Mouse (Mus musculus) cerebellum, adult 9-10 months (tissue): ENCODE results near the gene AI182371.

Source experiments
- DNase-seq: peaks from one replicate; pipeline ENCODE4 v3.0.0; 2022

AI182371 gene

DNA sequence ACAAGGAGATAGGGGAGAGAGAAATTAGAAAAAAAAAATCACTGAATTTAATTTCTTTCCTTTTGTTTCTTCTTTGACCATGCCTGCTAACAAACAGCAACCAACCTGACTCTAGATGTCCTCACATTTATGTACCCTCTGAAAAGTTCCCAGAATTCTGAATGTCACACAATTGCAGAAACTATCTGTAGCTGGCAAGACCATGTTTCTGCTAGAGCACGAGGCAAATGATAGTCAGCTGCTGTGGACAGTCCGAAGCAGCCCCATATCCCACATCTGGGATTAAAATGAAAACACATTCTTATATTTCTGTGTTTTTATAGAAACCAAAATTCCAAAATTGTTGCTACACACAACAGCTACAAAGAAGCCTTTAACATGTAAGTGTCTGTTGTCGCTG is at the start of gene AI182371:
TSS of gene AI182371 (minus strand) at position 101 of the 400 bp plus-strand sequence.
- no peak for DNase-seq

DNA sequence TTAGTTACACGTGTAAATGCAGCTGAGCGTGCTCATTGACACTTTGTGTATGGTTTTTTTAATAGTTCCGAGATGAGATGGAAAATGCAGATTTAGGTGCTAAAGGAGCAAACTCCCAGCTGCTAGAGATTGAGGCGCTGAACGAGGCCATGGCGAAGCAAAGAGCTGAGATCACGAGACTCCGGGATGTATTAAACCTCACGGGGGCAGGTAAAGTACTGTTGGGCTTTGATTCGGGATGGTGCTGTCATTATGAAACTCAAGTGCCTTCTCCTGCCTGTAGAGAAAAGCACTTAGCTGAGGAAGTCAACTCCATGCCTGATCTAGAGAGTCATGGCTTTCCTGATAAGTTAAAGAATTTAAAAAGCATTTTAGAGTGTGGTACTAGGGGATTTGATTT is 47.5 kb upstream of the AI182371 start:
- DNase-seq = no peak

DNA sequence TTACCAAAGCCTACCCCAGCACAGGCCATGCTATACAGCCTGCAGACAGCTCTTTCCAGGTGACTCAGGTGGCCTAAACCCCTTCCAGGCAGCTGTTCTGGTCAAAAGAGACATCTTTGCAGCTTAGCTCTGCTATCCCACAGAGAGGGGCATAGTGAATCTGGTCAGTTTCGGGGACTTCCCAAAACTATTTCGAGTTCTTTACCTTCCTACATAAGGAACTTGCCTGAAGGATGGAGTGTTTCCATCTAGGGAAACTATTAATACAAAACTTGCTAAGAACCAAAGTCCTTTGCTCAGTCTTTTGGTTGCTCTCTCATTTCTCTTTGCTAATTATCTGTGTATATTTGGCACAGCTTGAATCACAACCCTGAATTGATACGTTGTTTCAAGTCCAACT is 40.3 kb upstream of the AI182371 start:
- DNase-seq = no peak

DNA sequence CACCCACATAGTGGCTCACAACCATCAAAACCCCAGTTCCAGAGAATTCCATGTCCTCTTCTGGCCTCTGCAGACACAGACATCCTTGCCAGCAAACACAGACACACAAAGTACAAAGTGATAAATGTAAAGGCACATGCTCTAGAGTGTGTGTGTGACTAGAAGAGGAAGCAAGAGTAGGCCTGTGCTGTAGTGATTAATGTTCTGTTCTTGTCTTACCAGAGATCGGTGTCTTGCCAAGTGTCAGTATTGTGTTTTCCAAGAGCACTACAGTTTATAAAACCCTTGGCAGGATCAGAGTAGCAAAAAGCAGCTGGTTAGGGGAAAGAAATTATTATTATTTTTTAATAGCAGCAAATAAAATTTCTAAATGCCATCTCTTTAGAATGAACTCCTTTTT is 37.2 kb upstream of the AI182371 start:
- no peak for DNase-seq

DNA sequence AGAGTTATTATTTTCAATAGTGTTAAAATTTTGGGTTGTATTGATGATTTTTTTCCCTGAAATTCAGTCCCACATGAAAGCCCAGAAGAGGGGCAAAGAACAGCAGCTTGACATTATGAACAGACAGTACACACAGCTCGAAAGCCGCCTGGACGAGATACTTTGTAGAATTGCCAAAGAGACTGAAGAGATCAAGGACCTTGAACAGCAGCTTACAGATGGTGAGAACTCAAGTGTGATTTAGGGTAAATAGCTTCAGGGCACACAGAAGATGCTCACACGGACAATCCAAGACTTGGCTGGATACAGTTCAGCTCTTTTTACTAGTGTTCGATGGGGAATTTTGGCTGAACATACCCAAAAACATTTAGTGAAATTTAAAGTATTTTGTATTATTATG is 32.5 kb upstream of the AI182371 start:
- DNase-seq = no peak

DNA sequence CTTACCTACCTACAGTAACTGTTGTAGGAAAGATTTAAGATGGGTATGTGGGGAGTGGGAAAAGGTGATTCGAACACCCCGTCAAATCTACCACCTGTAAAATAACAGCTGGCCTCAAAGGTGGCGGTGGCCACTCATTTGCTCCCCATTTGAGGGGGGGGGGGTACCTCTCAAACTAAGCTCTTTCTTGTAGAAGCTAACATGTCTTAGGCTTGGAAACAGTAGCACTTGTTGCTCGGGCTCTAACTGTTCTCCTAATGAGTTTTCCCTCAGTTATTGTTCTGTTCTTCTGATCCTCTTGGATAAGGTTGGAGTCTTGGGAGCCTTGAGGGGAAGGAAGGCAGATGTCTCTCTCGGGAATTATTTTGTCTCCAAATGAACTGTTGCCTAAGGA is 31.3 kb upstream of the AI182371 start:
- no peak for DNase-seq

DNA sequence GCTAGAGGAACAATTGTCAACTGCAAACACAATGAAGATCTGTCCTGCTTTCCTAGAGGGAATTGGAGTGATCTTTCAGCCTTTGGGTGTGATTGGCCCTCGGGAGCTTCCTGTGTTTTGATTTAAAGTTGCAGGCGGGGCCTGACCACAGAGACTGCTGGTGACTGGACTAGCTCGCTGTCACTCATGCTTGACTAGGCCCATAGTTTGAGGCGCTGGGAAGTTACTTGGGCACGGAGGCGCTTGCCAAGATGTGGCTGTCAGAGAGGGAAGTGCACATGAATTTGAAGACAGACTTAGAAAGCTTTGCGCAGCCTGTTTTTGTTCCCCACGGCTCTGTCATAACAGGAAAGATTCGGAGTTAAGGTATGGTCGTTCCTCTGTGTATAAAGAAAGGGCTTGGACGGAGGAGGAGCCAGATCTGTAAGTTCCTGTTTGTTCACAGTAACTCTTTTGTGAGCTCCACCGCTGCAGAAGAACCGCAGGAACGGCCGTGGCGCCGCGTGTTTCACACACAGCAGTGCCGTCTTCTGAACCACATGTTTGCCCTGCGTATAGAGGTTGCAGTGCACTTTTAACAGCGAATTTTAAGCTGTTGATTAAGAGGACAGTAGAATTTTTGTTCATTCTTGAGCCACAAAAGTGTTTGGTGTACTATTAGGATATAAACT is 30.8 kb upstream of the AI182371 start:
- DNase-seq = peak; percentile 93

DNA sequence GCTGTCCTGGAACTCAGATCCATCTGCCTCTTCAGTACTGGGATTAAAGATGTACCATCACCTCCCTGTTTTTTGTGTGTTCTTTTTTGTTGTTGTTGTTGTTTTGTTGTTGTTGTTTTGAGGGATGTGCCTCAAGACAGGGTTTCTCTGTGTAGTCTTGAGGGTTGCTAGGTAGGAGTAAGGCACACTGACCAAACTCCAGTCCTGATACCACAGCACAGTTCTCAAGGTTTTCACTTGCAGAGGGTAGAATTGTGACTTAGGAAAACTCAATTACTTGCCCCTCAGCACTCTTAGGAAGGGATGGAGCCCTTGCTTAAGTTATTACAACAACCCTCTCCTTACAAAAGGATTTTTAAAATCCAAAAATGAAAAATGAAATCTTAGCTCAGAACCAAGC is 30.1 kb upstream of the AI182371 start:
- no peak for DNase-seq

DNA sequence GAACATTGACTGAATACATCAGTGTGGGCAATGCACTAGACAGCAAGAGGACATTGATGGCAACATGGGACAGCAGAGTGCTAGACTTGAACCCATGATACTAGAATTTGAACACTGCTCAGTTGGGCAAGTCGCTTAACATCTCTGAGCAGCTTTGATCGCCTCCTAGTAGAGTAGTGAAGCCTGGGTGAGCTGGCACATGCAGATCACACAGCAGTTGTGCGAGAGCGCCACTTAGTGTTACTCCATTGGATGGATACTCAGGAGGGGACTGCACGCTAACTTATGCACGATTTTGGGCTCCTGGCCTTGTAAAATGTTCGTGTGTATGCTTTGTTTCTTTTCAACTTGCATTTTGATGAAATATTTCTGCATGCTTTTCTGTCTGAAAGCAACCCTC is 23.4 kb upstream of the AI182371 start:
- DNase-seq = no peak

DNA sequence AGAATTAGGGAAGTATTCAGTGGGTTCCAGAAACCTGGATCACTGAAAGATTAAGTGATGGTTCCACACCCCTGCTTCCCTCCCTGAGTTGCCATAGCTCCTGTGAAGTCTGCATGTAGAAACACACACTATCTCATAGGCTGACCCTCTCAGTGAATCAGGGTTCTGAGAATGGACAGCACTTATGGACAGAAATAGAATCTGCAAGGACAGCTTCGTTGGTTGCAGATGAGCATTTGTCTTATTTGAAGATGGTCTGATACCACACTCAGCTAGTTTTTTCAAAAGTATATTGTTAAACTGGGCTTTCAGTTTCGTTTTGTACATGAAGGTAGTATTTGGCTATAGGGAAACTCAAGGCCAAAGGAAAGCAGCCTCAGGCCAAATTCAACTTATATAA is 9.2 kb upstream of the AI182371 start:
- no peak for DNase-seq

DNA sequence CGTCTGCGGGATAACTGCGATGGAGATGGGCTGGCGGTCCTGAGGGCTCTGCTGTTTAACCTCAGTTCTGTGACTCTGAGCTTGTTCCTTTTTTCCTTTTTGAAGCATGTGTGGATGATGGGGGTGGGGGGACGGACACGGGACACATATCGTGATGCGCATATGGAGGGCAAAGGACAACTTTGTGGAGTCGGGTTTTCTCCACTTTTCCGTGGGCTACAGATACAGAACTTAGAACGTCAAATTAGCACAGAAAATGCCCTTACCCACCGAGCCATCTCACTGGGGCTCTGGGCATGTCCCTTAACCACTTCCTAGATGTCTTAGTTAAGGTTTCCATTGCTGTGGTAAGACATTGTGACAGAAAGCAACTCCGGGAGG is 8.6 kb upstream of the AI182371 start:
- no peak for DNase-seq

DNA sequence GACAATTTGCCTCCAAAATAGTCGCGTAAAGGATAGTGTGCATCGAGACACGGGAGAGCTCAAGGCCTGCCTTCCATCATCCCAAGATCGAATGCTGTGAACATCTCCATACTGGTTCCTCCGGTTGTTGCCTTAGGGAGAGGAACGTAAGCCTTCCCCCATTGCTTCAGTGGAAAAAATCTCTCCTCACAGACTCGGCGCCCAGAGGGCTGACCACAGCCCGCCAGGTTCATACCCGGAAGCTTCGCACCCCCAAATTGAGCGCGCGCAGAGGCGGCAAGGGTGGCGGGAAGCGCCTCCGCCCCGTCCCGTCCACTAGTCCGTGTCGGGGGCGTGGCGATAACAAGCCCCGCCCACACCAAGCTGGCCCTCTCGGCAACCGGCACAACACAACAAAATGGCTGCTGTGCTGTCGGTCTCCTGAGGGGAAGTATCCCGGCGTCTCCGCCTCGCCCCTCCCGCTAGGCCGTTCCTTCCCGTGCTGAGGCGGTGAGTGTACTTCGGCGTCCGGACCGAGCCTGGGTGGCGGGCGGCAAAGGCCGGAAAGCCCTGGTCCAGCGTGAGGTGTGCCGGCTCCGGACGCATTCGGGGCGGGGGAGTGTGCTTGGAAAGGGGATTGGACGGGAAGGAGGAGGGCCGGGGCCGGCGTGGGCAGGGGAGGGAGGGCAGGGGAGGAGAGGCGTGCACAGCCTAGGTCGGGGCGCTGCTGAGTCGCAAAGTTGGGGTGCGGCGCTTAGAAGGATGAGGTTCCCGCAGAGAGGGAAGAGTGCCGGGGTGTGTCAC is 8.0 kb upstream of the AI182371 start, which contains the start of gene Cntrl:
TSS of gene Cntrl (plus strand) at position 352 of the 783 bp plus-strand sequence.
- DNase-seq = peak; percentile 95

DNA sequence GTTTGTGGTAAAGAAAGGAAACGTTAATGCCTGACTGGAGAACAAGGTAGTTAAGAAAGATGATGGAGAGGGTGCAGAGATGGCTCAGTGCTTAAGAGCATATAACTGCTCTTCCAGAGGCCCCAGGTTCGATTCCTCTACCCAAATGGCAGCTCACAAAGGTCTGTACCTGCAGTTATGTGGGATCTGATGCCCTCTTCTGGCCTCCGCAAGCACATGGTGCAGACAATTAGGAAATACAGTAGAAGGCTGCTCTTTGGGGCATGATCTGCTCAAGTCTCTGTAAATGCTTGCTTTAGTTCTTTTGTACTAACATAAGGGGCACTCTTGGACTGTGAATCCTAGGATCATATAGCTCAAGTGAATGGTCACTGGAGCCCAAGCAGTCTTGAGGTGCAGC is 7.4 kb upstream of the AI182371 start:
- DNase-seq = peak; percentile 57

DNA sequence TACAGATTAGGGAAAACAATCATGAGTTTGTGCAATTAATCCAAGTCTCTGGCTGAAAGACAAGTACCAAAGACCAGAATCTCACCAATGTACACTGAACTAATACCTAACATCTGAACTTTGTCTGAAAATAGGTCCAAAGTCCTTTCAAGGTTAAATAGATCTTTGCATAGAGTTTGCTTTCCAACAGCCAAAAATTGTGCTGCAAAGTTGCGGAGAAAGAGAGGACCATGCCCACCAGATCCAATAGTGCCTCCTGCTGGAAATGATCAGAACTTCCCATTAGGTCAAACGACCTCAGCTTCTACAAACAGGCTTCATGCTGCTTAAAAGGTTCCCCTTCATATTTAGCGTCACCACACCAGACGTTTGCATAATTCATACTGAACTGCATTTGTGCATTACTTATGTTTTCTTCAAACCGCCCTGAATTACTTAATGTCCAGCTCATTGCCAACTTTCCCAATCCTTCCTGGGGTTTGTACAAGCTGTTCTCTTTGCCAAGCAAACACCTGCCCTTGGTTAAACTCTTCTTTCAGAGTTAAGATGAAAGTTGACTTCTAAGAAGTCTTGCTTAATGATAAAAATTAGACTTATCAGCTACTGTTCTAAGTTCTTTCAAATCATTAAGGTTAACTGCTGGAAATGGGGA is 6.8 kb upstream of the AI182371 start:
- DNase-seq = peak; percentile 39

DNA sequence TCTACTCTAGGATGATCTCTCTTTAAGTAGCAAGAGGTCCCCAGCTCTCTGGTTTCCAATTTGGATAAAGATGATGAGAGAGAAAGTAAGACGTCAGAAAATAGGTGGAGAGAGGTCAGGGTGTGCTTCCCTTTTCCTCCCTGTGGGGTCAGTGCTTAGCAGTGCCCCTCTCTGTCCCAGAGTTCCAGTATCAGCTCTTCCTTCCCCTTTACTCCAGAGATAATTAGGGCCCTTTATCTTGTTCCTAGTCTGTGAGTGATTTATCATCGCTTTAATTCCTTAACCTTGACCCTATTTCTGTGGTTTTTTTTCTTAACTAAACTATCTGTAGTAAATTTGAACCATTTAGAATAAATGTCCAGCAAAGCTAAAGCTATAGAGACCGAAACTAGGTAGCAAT is 3.5 kb upstream of the AI182371 start:
- DNase-seq = no peak

DNA sequence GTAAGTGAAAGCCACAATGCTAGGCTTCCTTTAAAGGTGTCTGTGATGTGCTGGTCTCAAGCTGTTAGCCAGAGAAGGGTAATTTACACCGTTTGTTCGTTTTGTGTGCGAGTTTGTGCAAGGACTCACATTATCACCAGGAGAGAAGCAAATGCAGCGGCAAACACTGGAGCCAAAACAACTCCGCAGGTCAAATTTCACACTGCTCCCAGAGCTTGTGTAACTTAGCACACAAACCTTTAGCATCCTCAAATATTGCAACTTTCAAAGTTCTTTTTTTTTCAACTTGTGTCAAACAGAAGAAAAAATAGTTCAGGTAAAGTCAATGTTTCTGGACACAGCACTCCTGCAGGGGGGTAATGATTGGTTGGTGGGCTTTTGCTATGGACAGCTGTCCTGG is 2.2 kb upstream of the AI182371 start:
- no peak for DNase-seq

DNA sequence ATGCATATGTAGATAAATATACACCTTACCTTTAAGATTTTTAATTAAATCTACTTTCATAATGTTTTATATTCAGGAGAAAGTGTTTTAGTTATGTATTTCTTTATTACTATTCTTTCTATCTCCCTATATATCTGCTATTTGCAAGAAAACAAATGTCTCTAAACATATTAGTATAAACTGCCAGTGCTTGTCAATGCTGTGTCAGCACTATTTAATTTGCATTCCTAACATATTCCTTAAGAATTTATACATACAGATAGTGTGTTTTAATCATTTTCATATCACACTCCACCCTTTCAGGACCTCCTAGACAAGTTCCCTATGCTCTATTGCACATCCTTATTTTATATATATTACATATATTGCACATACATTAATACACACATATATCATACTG is 1.4 kb upstream of the AI182371 start:
- DNase-seq = no peak

DNA sequence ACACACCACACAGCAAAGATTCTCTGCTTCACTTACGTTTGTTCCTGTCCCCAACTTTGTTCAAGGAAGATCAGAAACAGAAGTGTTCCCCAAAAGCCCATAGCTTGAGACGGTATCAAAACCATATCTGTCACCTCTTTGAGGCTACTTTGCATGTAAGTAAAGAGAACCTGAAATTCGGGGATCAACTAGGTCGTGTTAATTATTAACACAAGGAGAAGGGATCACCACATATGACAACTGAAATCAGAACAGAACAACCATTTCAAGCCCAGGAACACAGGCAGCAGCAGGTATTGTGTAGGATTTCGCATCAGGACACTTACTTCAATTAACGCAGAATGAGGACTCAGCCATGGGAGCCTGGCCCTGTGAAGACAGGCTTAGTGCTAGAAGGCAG is 814 bp downstream of the AI182371 start:
- DNase-seq = no peak

DNA sequence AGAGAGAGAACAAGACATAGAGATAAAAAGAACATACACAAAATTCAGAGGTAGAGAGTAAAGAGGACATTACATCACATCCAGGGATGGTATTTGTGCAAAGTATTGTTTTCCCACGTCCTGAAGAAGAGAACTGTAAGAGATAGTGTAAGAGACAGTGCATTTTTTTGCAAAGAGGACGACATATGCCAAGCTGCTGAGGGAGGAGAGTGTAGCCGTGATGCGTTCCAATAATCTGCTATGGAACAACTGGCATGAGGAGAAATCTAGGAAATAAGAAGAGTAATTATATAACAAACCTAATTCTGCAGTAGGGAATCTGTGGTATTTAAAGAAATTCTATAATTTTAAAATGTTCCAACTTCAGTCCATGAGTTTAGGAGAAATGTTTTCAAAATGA is 13.9 kb downstream of the AI182371 start:
- no peak for DNase-seq

DNA sequence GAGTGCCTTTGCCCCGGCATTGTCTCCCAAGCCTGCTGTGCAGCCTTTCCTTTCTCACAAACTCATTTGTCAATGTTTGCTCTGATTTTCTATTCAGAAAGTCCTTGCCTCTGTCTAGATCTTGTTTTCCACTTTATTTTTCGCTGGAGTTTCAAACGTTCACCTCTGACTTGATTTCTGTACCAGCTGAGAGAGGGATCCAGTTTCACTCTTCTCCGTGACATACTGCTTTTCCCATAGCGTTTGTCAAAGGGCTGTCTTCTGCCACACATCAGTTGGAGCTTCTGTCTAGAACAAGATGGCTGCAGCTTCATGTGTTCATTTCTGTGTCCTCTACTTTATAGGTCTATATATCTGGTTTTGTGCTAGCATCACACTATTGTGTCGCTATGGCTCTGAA is 22.2 kb downstream of the AI182371 start:
- DNase-seq = no peak

DNA sequence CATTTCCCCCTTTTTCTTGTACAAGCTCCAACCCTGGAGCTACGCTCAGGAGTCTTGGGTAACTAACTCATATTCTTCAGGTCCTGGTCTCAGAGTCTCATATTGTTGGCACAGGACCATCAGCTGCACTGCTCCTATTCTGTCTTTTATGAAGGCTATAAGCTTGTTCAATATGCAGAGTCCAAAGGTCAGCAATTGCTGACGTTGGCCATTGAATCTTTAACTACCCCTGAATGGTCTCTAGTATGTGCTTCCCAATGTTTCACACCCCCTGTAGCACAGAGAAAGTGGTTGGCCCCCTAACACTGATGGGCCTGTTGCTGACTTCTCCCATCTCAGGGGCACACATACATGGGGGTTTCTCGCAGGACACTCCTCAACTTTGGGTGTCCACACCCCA is 27.0 kb downstream of the AI182371 start:
- no peak for DNase-seq

DNA sequence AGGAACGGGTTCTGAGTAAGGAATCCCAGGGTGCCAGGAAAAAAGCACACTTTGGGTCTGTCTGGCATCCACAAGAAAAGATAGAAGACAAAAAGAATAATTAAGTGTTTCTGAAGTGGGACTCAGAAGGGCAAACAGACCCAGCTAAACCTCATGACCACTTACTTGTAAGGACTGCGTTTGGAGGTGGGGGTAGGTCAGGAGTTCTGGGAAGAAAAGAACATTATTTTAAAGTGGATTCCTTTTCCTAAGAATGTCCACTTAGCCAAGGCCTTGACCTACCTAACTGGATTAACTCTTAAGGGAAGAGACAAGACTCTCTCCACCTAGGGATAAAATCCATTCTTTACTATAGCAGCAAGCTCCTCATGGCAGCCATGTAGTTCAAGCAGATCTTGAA is 28.8 kb downstream of the AI182371 start:
- no peak for DNase-seq

DNA sequence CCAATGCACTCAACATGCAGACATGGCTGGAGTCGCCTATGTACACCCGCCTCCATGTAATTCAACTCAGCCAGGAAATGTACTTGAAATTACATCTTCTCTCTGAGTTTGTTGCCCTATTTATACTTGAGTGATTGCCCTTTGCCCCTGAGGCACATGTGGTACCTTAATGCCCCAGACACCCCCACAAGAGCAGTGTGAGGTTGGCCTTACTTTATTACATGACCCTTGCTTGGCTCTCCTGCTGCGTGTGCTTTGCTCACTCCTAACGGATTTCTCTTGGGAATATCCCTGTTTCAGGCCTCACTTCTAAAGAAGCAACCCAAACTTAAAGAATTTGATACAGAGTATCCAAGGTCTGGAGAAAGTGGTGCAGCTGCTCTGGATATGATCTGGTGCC is 31.1 kb downstream of the AI182371 start:
- no peak for DNase-seq

DNA sequence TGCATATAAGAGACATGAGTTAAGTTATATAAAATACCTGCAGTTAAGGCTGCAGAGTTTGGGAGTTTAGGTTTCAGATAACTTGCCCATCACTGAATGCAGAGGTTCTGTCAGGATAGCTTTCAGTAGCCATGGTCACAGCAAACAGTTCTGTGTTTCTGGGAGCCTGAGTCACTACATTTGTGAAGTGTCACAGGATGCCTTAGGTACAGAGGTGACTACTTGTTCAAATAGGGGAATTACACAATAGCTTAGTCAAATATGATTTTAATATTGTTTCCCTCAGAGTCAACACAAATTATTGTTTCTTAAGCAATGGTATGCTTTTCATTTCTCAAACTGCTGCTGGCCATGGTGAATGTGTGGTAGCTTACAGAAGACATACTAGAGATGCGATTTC is 32.2 kb downstream of the AI182371 start:
- no peak for DNase-seq
